Mouse (Mus musculus): ENCODE measurements around the gene Faim2. TPM values are rescaled to one million over a fixed set of nuclear protein-coding genes. Genes with fewer than 3 reads are reported as not detected.

The Faim2 gene
- polyA plus RNA-seq, 1 experiment from 2014 or later = 32.0 TPM

- no peaks in the 10 kb centered on the region for H3K27me3 ChIP-seq (ENCODE audit: control insufficient read depth, insufficient read depth, low read length)
- H3K9ac ChIP-seq (replicated peaks; ENCODE audit: low read depth, low read length) = no peak overlapping the region
- no peak overlapping the region for H3K27ac ChIP-seq (ENCODE audit: low read depth, low read length)
- no peaks in the 10 kb centered on the region for H3K36me3 ChIP-seq (ENCODE audit: control insufficient read depth, insufficient read depth, low read length)
- no peak for ATAC-seq (ENCODE audit: low read depth)
- H3K4me1 ChIP-seq (ENCODE audit: control insufficient read depth, insufficient read depth, low read length) = no peaks in the 10 kb centered on the region
- H3K9me3 ChIP-seq (ENCODE audit: control insufficient read depth, low read length) = no peaks in the 10 kb centered on the region
- no peak overlapping the region for H3K4me3 ChIP-seq (ENCODE audit: low read depth, low read length)
- H3K4me2 ChIP-seq (ENCODE audit: low read depth, low read length) = no peak overlapping the region
- 77% methylated on average over 7 of the region's 7 CpGs for WGBS
Observed at GRCm38 (mm10) chr15:99517715-99518114, 10.2 kb downstream of the Faim2 start.

GRCm38 (mm10) chr15:99516715-99517114, 11.2 kb downstream of the Faim2 start:
- H3K27ac ChIP-seq (ENCODE audit: low read depth, low read length) = no peak overlapping the region
- no peaks in the 10 kb centered on the region for H3K9me3 ChIP-seq (ENCODE audit: control insufficient read depth, low read length)
- no peak overlapping the region for H3K9ac ChIP-seq (replicated peaks; ENCODE audit: low read depth, low read length)
- H3K4me1 ChIP-seq (ENCODE audit: control insufficient read depth, insufficient read depth, low read length) = no peaks in the 10 kb centered on the region
- 45% methylated on average over 8 of the region's 8 CpGs for WGBS
- ATAC-seq (ENCODE audit: low read depth) = no peak
- H3K4me3 ChIP-seq (ENCODE audit: low read depth, low read length) = no peak overlapping the region
- no peak overlapping the region for H3K4me2 ChIP-seq (ENCODE audit: low read depth, low read length)
- H3K27me3 ChIP-seq (ENCODE audit: control insufficient read depth, insufficient read depth, low read length) = no peaks in the 10 kb centered on the region
- no peaks in the 10 kb centered on the region for H3K36me3 ChIP-seq (ENCODE audit: control insufficient read depth, insufficient read depth, low read length)

GRCm38 (mm10) chr15:99511797-99512525, 16.0 kb downstream of the Faim2 start:
- Histone ChIP-seq H3K27me3 (ENCODE audit: control insufficient read depth, insufficient read depth, low read length) (no peaks in the 10 kb centered on the region), H3K9me3 (ENCODE audit: control insufficient read depth, low read length) (no peaks in the 10 kb centered on the region), H3K36me3 (ENCODE audit: control insufficient read depth, insufficient read depth, low read length) (no peaks in the 10 kb centered on the region), H3K4me3 (ENCODE audit: low read depth, low read length) (no peak overlapping the region), H3K4me2 (ENCODE audit: low read depth, low read length) (no peak overlapping the region), H3K9ac (replicated peaks; ENCODE audit: low read depth, low read length) (no peak overlapping the region), H3K27ac (ENCODE audit: low read depth, low read length) (no peak overlapping the region), H3K4me1 (ENCODE audit: control insufficient read depth, insufficient read depth, low read length) (no peaks in the 10 kb centered on the region)
- ATAC-seq (ENCODE audit: low read depth) = no peak
- WGBS = 85% methylated on average over 15 of the region's 15 CpGs

- no peak overlapping the region for H3K4me2 ChIP-seq (ENCODE audit: low read depth, low read length)
- no peak for ATAC-seq (ENCODE audit: low read depth)
- H3K4me1 ChIP-seq (ENCODE audit: control insufficient read depth, insufficient read depth, low read length) = no peaks in the 10 kb centered on the region
- WGBS = 81% methylated on average over 3 of the region's 3 CpGs
- H3K9ac ChIP-seq (replicated peaks; ENCODE audit: low read depth, low read length) = no peak overlapping the region
- H3K9me3 ChIP-seq (ENCODE audit: control insufficient read depth, low read length) = no peaks in the 10 kb centered on the region
- no peak overlapping the region for H3K27ac ChIP-seq (ENCODE audit: low read depth, low read length)
- H3K27me3 ChIP-seq (ENCODE audit: control insufficient read depth, insufficient read depth, low read length) = no peaks in the 10 kb centered on the region
- no peak overlapping the region for H3K4me3 ChIP-seq (ENCODE audit: low read depth, low read length)
- no peaks in the 10 kb centered on the region for H3K36me3 ChIP-seq (ENCODE audit: control insufficient read depth, insufficient read depth, low read length)
Observed at GRCm38 (mm10) chr15:99510621-99511020, 17.3 kb downstream of the Faim2 start.

GRCm38 (mm10) chr15:99509840-99510239, 18.1 kb downstream of the Faim2 start:
- 90% methylated on average over 7 of the region's 7 CpGs for WGBS
- Histone ChIP-seq H3K27ac (ENCODE audit: low read depth, low read length) (no peak overlapping the region), H3K27me3 (ENCODE audit: control insufficient read depth, insufficient read depth, low read length) (no peaks in the 10 kb centered on the region), H3K36me3 (ENCODE audit: control insufficient read depth, insufficient read depth, low read length) (no peaks in the 10 kb centered on the region), H3K9ac (replicated peaks; ENCODE audit: low read depth, low read length) (no peak overlapping the region), H3K4me1 (ENCODE audit: control insufficient read depth, insufficient read depth, low read length) (no peaks in the 10 kb centered on the region), H3K4me2 (ENCODE audit: low read depth, low read length) (no peak overlapping the region), H3K4me3 (ENCODE audit: low read depth, low read length) (no peak overlapping the region), H3K9me3 (ENCODE audit: control insufficient read depth, low read length) (no peaks in the 10 kb centered on the region)
- no peak for ATAC-seq (ENCODE audit: low read depth)

- WGBS = 87% methylated on average over 15 of the region's 15 CpGs
- Histone ChIP-seq H3K36me3 (ENCODE audit: control insufficient read depth, insufficient read depth, low read length) (no peaks in the 10 kb centered on the region), H3K4me2 (ENCODE audit: low read depth, low read length) (no peak overlapping the region), H3K9me3 (ENCODE audit: control insufficient read depth, low read length) (no peaks in the 10 kb centered on the region), H3K4me1 (ENCODE audit: control insufficient read depth, insufficient read depth, low read length) (peaks cover 11% of the 10 kb centered on the region; the same call in 1 of the 2 replicates), H3K27ac (ENCODE audit: low read depth, low read length) (no peak overlapping the region), H3K4me3 (ENCODE audit: low read depth, low read length) (no peak overlapping the region), H3K27me3 (ENCODE audit: control insufficient read depth, insufficient read depth, low read length) (no peaks in the 10 kb centered on the region), H3K9ac (replicated peaks; ENCODE audit: low read depth, low read length) (no peak overlapping the region)
- ATAC-seq (ENCODE audit: low read depth) = no peak
Observed at GRCm38 (mm10) chr15:99505324-99506095, 22.5 kb downstream of the Faim2 start.

GRCm38 (mm10) chr15:99503256-99503655, 24.7 kb downstream of the Faim2 start:
- H3K9me3 ChIP-seq (ENCODE audit: control insufficient read depth, low read length) = no peaks in the 10 kb centered on the region
- no peaks in the 10 kb centered on the region for H3K36me3 ChIP-seq (ENCODE audit: control insufficient read depth, insufficient read depth, low read length)
- no peak overlapping the region for H3K4me3 ChIP-seq (ENCODE audit: low read depth, low read length)
- ATAC-seq (ENCODE audit: low read depth) = no peak
- WGBS = 77% methylated on average over 5 of the region's 5 CpGs
- no peak overlapping the region for H3K9ac ChIP-seq (replicated peaks; ENCODE audit: low read depth, low read length)
- H3K4me2 ChIP-seq (ENCODE audit: low read depth, low read length) = no peak overlapping the region
- H3K27me3 ChIP-seq (ENCODE audit: control insufficient read depth, insufficient read depth, low read length) = no peaks in the 10 kb centered on the region
- H3K4me1 ChIP-seq (ENCODE audit: control insufficient read depth, insufficient read depth, low read length) = peaks cover 11% of the 10 kb centered on the region; the same call in 1 of the 2 replicates
- H3K27ac ChIP-seq (ENCODE audit: low read depth, low read length) = no peak overlapping the region

GRCm38 (mm10) chr15:99502311-99502831, 25.6 kb downstream of the Faim2 start:
- Histone ChIP-seq H3K27ac (ENCODE audit: low read depth, low read length) (peak overlapping the region; percentile 45), H3K9me3 (ENCODE audit: control insufficient read depth, low read length) (no peaks in the 10 kb centered on the region), H3K4me2 (ENCODE audit: low read depth, low read length) (no peak overlapping the region), H3K4me3 (ENCODE audit: low read depth, low read length) (no peak overlapping the region), H3K9ac (replicated peaks; ENCODE audit: low read depth, low read length) (no peak overlapping the region), H3K27me3 (ENCODE audit: control insufficient read depth, insufficient read depth, low read length) (no peaks in the 10 kb centered on the region), H3K36me3 (ENCODE audit: control insufficient read depth, insufficient read depth, low read length) (no peaks in the 10 kb centered on the region), H3K4me1 (ENCODE audit: control insufficient read depth, insufficient read depth, low read length) (peaks cover 16% of the 10 kb centered on the region; the same call in 1 of the 2 replicates)
- 34% methylated on average over 12 of the region's 12 CpGs for WGBS
- peak; percentile 22; the same call in 1 of the 2 replicates for ATAC-seq (ENCODE audit: low read depth)
